Comparison of ENCODE assay signal across 17 mouse cellular contexts in the genomic region with DNA sequence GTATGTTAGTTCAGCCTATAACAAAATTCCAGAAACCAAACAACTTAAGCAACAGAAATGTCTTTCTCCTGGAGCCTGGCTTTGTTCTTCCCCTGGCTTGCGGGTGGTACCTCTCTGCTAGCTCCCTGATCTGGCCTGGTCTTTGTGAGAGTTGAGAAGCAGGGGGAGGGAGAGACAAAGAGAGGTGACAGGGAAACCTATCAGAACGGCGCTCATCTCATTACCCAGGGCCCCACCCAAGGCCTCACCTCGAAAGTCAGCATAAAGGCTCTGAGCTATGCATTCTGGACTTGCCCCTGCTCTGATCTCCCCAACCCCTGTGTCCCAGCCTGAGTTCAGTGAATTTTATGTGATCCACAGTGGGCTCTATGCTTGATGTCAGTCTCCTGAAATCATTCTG. TPM values are rescaled to one million over a fixed set of nuclear protein-coding genes. Genes with fewer than 3 reads are reported as not detected.
"Had no signal": no experiment of that assay in that cellular context is flagged by ENCODE, and none has a peak within 500 bp of the region (broad histone marks: within the 10 kb centered on the region; RNA-seq: fewer than 3 reads in every experiment).

No protein-coding gene starts in this region.

- H3K36me3 ChIP-seq: midbrain, embryonic 12.5 days; midbrain, embryonic 15.5 days; neural tube, embryonic 12.5 days; stomach, embryonic 15.5 days had no signal

- H3K4me2 ChIP-seq: lung, embryonic 14.5 days; midbrain, embryonic 12.5 days; midbrain, embryonic 15.5 days; neural tube, embryonic 12.5 days; stomach, embryonic 15.5 days had no signal

- ATAC-seq: midbrain, embryonic 15.5 days had no signal

- H3K9ac ChIP-seq: liver, embryonic 14.5 days; lung, embryonic 14.5 days; midbrain, embryonic 12.5 days; midbrain, embryonic 15.5 days; neural tube, embryonic 12.5 days; stomach, embryonic 15.5 days had no signal

- H3K27ac ChIP-seq: liver, embryonic 14.5 days; midbrain, embryonic 12.5 days; midbrain, embryonic 15.5 days; neural tube, embryonic 12.5 days; stomach, embryonic 15.5 days; stomach, postnatal 0 days had no signal

- DNase-seq: lung, adult 18-20 months; lung, embryonic 14.5 days; lung, postnatal 10 days; lung, postnatal 4 days; right cerebral cortex, postnatal 14 days; right cerebral cortex, postnatal 4 days; spleen, adult 18-20 months; thymus, adult 2 months; thymus, postnatal 25 days had no signal

- H3K27me3 ChIP-seq: midbrain, embryonic 12.5 days; midbrain, embryonic 15.5 days; stomach, embryonic 15.5 days had no signal

- H3K4me3 ChIP-seq: megakaryocyte, embryonic 14.5 days; midbrain, embryonic 12.5 days; midbrain, embryonic 15.5 days; neural tube, embryonic 12.5 days; stomach, embryonic 15.5 days had no signal

- H3K9me3 ChIP-seq: megakaryocyte, embryonic 14.5 days; midbrain, embryonic 12.5 days; midbrain, embryonic 15.5 days; neural tube, embryonic 12.5 days; stomach, embryonic 15.5 days had no signal

- H3K4me1 ChIP-seq: midbrain, embryonic 15.5 days; neural tube, embryonic 12.5 days; stomach, embryonic 15.5 days had no signal

RNA-seq across cellular contexts. Expression of a gene that starts 20.3 kb away (rescaled TPM):
- polyA plus RNA-seq: liver, embryonic 16.5 days had no signal

RNA-seq across cellular contexts. Expression of a gene that starts 46.0 kb away (rescaled TPM):
- polyA plus RNA-seq: neural tube, embryonic 12.5 days had no signal
